Mouse (Mus musculus) monocyte, adult 5-6 weeks (primary cell): ENCODE results near the gene Cpsf4l. TPM values are rescaled to one million over a fixed set of nuclear protein-coding genes. Genes with fewer than 3 reads are reported as not detected.
"Not testable (repeated sequence)": the region's sequence is repeated elsewhere in the genome, so short reads cannot be mapped to it uniquely, and the experiment has no call there.

ENCODE experiments used
- ATAC-seq: fragments of 153-309, 156-312 bp; replicated peaks from 2 replicates; pipeline ENCODE4 v1.8.0; 2017; ENCODE audit warnings: mild to moderate bottlenecking; ENCODE audit not compliant: low TSS enrichment, insufficient number of reproducible peaks, severe bottlenecking, poor library complexity, low FRiP score
- total RNA-seq: library from RNA; stranded (forward); fragments of 200-1000, 200-491, 200-594 nt; gene quantifications from 3 replicates; pipeline ENCODE4 v1.2.3, GENCODE M21; 2017

The Cpsf4l gene
- total RNA-seq, 1 experiment from 2014 or later, result not detected

GRCm38 (mm10) chr11:113678373-113678772 is 31.4 kb downstream of the Cpsf4l start:
- ATAC-seq, result no peak

DNA sequence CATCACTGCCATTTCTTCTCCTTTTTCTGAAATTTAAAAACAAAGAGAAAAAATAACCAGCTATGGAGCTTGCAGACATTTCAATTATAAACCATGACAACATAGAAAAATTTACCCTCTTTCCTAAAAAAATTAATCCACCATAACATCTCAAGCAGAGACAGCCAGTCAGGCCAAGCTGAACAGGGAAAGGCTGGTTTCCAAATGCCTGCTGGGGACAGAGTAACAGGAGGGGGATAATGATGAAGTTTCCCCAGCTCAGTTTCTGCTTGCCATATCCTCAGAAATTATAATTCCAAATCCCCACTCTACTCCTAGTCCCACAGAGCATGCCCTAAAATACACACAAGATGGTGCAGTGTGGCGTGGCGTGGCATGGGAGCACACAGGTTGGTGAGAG is 32.4 kb downstream of the Cpsf4l start:
- ATAC-seq, result no peak

DNA sequence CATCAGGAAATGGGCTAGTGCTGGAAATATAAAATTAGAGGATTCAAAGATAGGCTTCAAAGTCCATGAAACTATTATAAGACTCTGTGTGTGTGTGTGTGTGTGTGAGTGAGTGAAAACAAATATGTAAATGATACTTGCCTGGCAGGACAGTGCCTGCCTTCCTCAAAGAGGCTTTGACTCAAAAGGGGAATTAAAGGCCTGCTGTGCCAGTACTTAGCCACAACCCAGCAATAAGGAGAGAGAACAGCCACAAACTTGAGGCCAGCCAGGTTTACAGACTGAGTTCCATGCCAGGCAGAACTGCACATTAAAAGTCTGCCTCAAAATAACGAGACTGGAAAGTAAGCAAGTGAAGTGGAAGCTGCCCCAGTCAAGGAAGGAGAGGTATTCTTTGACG is 33.0 kb downstream of the Cpsf4l start:
- no peak for ATAC-seq

DNA sequence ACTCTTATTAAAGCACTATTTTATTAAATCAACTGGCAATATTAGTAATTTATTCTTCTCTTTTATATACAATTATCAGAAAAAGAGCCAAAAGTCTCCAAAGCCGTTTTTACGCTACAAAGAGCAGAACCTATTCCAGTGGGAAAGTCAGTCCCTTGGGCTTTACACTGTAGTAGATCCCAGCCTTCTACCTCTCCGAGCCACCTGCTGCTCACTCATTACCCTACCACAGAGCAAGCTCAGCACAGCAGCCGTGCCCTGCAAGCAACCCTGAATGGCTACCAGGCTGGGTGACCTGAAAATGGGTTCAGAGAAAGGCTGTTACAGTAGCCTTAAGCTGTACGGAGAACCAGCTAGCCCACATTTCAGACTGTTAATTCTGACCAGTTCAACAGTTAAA is 35.2 kb downstream of the Cpsf4l start:
- no peak for ATAC-seq

GRCm38 (mm10) chr11:113673614-113674013 is 36.2 kb downstream of the Cpsf4l start:
- ATAC-seq, result no peak

DNA sequence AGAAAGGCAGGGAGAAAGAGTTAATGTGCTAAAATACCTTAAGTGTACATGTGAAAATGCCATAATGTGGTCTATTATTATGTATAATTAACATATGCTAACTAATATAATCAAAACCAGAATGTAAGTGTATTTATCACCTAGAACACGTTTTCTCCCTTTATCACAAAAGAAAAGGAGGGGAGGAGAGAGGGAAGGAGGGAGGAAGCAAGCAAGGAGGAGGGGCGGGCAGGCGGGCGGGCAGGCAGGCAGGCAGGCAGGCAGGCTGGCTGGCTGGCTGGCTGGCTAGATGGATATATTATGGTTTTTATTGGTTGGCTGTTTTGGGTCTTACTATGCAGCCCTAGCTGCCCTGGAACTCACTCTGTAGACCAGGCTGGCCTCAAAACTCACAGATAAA is 40.1 kb downstream of the Cpsf4l start:
- ATAC-seq, result no peak

DNA sequence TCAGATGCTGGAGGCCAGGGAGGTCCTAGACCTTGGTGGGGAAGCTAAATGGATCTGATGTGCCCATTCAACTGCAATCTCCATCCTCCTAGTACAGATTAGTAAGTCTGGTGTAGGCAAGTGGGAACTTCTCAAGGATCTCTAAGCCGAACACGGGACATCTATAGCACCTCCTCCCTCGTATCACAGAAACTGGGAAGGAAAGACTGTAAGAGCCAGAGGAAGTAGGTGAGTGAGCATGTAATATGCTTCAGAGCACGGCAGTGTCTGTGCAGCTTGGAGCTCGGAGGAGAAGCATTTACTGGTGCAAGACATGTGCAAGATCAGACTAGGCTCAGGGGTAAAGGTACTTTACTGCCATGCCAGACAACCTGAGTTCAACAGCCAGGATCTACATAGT is 41.0 kb downstream of the Cpsf4l start:
- ATAC-seq, result no peak

DNA sequence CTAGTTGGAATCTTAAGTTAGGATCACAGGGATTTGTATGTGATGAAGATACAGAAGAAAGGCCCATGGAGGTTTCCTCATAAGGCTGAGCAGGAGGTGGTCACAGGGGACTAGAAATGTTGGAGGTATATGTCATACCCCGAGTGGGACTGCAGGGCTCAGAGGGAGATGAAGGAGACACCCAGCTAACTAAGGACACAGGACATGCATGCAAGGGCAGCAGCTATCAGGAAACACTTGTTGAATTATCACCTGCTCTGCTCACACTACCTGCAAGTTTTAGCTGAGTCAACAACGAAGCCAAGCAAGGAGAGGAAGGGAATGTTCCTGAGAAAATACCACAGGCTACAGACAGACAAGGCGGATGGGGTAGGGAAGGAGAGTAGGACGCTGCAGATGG is 42.1 kb downstream of the Cpsf4l start:
- ATAC-seq, result no peak

DNA sequence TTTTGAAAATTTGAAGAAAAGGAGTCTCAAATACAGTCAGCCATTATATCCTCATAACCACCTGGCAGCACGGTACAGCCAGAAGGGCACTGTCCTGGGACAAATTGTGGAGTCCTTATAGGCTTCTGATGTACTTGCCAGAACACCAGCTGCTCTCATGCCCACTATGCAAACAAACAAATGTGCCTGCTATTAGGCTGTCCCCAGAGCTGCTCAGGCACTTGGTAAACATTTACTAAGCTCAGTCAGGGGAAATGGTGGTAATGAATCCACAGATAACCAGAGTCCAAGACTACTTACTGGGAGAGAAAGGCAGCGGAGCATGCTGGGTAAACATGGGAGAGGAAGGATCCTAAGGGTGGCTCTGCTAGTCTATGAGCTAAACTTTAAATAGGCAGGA is 42.7 kb downstream of the Cpsf4l start:
- ATAC-seq, result no peak

GRCm38 (mm10) chr11:113666648-113667047 is 43.2 kb downstream of the Cpsf4l start:
- no peak for ATAC-seq

DNA sequence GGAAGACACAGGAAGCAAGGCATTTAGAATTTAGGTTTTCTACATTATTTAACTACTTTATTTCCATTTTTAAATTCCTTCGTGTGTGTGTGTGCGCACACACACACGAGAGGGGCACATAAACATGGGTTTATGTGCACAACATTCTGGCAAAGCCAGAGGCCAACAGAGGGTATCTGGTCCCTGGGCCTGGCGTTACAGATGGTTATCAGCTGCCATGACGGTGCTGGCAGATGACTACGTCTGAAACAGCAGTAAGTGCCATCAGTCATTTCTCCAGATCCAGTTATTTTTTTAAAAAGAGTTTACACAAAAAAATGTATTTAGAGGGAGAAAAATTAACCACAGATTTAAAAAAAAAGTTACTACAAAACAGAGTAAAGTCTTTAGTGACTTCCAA is 43.6 kb downstream of the Cpsf4l start:
- ATAC-seq, result no peak

DNA sequence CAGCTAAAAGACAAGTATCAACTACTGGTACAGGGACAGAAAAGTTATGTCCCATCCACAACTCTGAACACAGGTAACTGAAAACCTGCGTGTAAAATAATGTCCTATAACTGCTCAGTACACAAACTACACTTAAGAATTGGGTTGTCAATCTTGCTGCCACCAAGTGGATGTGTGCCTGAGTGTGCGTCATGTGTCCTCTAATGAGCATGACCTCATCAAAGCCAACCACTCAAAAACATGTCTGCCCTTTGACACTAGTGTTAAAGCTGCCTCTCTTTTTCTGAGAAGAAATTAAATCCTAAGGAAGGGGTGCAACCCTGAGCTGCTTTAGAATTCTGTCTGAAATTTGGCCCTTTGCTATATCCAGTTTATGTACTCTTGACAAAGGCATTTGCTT is 45.5 kb downstream of the Cpsf4l start:
- no peak for ATAC-seq

DNA sequence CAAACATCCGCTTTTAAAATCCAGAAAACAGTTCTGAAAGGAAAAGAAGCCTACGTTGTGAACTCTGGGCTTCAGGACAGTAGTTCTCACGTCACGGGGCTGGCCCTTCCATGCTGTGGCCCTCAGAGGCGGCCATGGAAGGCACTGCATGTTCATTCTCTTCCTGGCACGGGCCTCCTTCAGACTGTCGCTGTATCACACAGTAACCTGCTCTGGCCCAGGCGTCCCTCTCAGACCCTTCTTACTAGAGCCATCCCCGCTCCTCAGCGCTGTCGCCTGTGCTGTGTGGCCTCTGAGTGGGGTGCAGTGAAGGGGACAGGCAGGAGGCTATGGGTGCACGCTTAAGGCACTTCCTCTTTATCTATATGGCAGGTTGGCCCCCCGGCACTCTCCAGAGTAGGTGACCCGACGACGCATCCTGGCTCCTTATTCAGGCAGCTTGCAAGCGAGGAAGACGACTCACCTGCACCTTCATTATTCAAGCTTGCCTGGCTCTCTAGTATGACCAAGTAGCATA is 47.9 kb downstream of the Cpsf4l start:
- ATAC-seq, result no peak

- ATAC-seq, result no peak
Observed at GRCm38 (mm10) chr11:113660940-113661339, 48.9 kb downstream of the Cpsf4l start.

DNA sequence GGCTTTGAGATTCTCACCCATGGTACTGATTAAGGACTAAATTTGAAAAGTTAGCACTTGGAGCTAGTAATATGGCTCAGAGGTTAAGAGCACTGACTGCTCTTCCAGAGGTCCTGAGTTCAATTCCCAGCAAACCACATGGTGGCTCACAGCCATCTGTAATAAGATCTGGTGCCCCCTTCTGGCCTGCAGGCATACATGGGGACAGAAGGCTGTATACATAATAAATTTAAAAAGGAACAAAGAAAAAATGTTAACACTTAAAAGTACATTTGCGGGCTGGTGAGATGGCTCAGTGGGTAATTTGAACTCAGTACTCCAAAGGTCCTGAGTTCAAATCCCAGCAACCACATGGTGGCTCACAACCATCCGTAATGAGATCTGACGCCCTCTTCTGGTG is 49.6 kb downstream of the Cpsf4l start:
- ATAC-seq, result not testable (repeated sequence)

DNA sequence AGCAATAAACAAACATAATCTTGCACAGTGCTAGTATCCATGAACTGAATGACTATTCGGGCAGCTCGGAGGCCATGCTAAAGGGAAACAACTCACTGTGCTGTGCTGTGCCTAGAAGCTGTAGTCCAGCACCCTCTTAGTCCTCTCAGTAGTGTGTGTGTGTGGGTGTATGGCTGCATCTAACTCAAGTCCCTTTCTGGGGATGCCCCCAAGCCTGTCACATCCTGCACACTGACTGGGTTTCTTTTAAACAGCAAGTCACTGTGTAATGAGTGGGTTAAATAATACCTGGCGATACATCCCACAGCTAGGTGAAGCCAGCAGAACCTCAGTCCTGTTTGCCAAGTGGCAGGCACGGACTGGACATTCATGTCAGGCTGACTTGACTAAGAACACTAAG is 51.1 kb downstream of the Cpsf4l start:
- ATAC-seq, result no peak

GRCm38 (mm10) chr11:113658319-113658718 is 51.5 kb downstream of the Cpsf4l start:
- ATAC-seq, result no peak

DNA sequence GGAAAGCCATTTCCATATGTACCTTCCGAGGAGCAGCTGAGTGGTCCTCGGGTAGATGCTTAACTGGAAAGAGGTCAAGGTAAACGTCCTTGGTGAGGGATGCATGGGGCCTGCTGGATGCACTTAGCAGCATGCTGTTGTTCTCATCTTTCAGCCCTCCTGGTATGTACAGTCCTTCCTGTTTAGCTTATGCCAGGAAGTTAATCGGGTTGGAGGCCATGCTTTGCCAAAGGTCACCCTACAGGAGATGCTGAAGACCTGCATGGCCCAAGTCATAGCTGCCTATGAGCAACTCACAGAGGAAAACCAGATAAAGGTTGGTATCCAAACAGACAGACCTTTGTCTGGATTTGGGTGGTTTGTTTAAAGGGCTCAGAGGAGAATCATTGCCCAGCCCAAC is 52.6 kb downstream of the Cpsf4l start:
- ATAC-seq, result no peak

- ATAC-seq, result no peak
Observed at GRCm38 (mm10) chr11:113656511-113656932, 53.3 kb downstream of the Cpsf4l start.

DNA sequence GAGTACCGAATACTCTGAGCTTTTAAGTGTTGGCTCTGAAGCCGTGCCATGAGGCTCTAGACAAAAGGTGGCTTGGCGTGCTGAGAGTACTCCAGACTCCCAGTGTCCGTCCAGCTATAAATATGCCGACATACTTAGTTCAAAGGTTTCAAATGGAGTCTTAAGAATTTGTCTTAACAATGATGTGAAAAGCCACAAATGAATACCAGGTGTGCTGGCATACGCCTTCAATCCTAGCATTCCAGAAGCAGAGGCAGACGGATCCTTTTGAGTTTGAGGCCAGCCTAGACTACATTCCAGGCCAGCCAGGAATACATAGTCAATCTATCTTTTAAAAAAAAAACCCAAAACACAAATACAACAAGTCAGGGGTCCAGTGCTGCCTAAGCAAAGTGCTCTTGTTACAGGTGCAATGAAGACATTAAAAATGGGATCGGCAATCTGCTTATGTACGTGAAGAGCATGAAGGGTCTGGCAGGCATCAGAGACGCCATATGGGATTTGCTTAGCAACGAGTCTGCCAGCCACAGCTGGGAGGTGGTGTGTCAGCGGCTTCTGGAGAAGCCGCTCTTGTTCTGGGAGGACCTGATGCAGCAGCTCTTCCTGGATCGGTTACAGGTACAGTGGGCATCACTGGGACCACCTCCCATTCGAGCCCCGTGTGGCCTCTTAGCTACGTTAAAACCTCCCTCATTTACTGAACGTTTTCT is 55.1 kb downstream of the Cpsf4l start:
- no peak for ATAC-seq

GRCm38 (mm10) chr11:113654105-113654504 is 55.7 kb downstream of the Cpsf4l start:
- no peak for ATAC-seq
